Mouse (Mus musculus): ENCODE measurements around the gene Ifnk. TPM values are rescaled to one million over a fixed set of nuclear protein-coding genes. Genes with fewer than 3 reads are reported as not detected.

Gene Ifnk
- total and polyA plus RNA-seq, 3 experiments: not detected

- Histone ChIP-seq H3K27me3 (replicated peaks) (no peaks in the 10 kb centered on the region), H3K4me1 (ENCODE audit: control insufficient read depth in 1 of 2, insufficient read depth in 2 of 2) (peaks cover 5 to 21% of the 10 kb centered on the region in 2 experiments; a peak in 3 of 4 replicates), H3K79me2 (replicated peaks; ENCODE audit: control insufficient read depth, extremely low read depth, insufficient read depth, poor library complexity, severe bottlenecking) (no peaks in the 10 kb centered on the region), H3K36me3 (replicated peaks in 1 of 2; ENCODE audit: control insufficient read depth in 1 of 2, insufficient read depth in 1 of 2, low read length in 1 of 2) (no peaks in the 10 kb centered on the region), H3K4me2 (ENCODE audit: insufficient read depth, low read depth, poor library complexity, severe bottlenecking) (no peak overlapping the region), H3K9ac (ENCODE audit: insufficient read depth, low read depth) (no peak overlapping the region), H3K9me3 (replicated peaks; ENCODE audit: low read length) (no peaks in the 10 kb centered on the region), H3K4me3 (replicated peaks in 1 of 3; ENCODE audit: low read depth in 2 of 3, low read length in 2 of 3, poor library complexity in 1 of 3) (no peak overlapping the region), H3K27ac (ENCODE audit: insufficient read depth, low read depth) (no peak overlapping the region)
- dilution Hi-C loops (cut with MboI; ENCODE audit: extremely low pct_ligation_motif_present, extremely low pct_unique_long_range_greater_than_20kb, low sequenced_read_pairs): no loop called here
- no peak for DNase-seq (ENCODE audit: extremely low read depth)
- TF ChIP-seq ZNF384 (IDR thresholded peaks at IDR 0.05; ENCODE audit: low read depth, low read length) (no peak), ELF1 (IDR thresholded peaks at IDR 0.05; ENCODE audit: low read depth, low read length) (no peak), MAX (IDR thresholded peaks at IDR 0.05; ENCODE audit: low read length) (no peak), MAZ (IDR thresholded peaks at IDR 0.05; ENCODE audit: low read depth, low read length) (no peak), ETS1 (conservative IDR thresholded peaks at IDR 0.05; ENCODE audit: low read depth, low read length) (no peak), ZMIZ1 (IDR thresholded peaks at IDR 0.05; ENCODE audit: low read depth, low read length) (no peak), USF1 (IDR thresholded peaks at IDR 0.05; ENCODE audit: low read depth, low read length) (no peak), CHD2 (IDR thresholded peaks at IDR 0.05; ENCODE audit: low read length) (no peak), JUND (conservative IDR thresholded peaks at IDR 0.05; ENCODE audit: low read depth, low read length) (no peak), SMC3 (IDR thresholded peaks at IDR 0.05; ENCODE audit: low read depth, low read length) (no peak), NELFE (IDR thresholded peaks at IDR 0.05; ENCODE audit: low read depth, low read length) (no peak), BHLHE40 (IDR thresholded peaks at IDR 0.05; ENCODE audit: low read depth, low read length) (no peak), GABPA (IDR thresholded peaks at IDR 0.05; ENCODE audit: insufficient replicate concordance, low read depth, low read length) (no peak), MXI1 (IDR thresholded peaks at IDR 0.05; ENCODE audit: low read depth, low read length) (no peak), RCOR1 (conservative IDR thresholded peaks at IDR 0.05; ENCODE audit: low read depth, low read length) (no peak), JUN (IDR thresholded peaks at IDR 0.05; ENCODE audit: insufficient read depth, low read depth, low read length) (no peak), MAFK (IDR thresholded peaks at IDR 0.05; ENCODE audit: insufficient replicate concordance, low read length) (no peak), CHD1 (IDR thresholded peaks at IDR 0.05; ENCODE audit: low read depth, low read length) (no peak)
- in situ Hi-C loops (cut with MboI; ENCODE audit: low pct_ligation_motif_present, low pct_unique_long_range_greater_than_20kb, low sequenced_read_pairs): no loop called here
These were observed 17.8 kb downstream of the Ifnk start for GRCm38 (mm10) chr4:35169571-35170125.

- TF ChIP-seq POLR2A (IDR thresholded peaks at IDR 0.05; ENCODE audit: low read depth, low read length) (no peak), ZKSCAN1 (IDR thresholded peaks at IDR 0.05; ENCODE audit: borderline replicate concordance, low read depth, low read length) (no peak), MYC (IDR thresholded peaks at IDR 0.05; ENCODE audit: low read depth, low read length) (no peak), USF1 (IDR thresholded peaks at IDR 0.05; ENCODE audit: low read depth, low read length) (no peak), TBP (conservative IDR thresholded peaks at IDR 0.05; ENCODE audit: low read depth, low read length) (no peak), EP300 (IDR thresholded peaks at IDR 0.05; ENCODE audit: low read length) (no peak), NELFE (IDR thresholded peaks at IDR 0.05; ENCODE audit: low read depth, low read length) (no peak), KAT2A (IDR thresholded peaks at IDR 0.05; ENCODE audit: insufficient replicate concordance, low read length) (no peak), CHD2 (IDR thresholded peaks at IDR 0.05; ENCODE audit: low read length) (no peak), NRF1 (IDR thresholded peaks at IDR 0.05; ENCODE audit: low read depth, low read length) (no peak), E2F4 (IDR thresholded peaks at IDR 0.05; ENCODE audit: insufficient replicate concordance, low read depth, low read length) (no peak), PAX5 (IDR thresholded peaks at IDR 0.05; ENCODE audit: low read length) (no peak), ELF1 (IDR thresholded peaks at IDR 0.05; ENCODE audit: low read depth, low read length) (no peak), SIN3A (IDR thresholded peaks at IDR 0.05; ENCODE audit: low read length) (no peak), JUND (conservative IDR thresholded peaks at IDR 0.05; ENCODE audit: low read depth, low read length) (no peak)
- dilution Hi-C loops (cut with MboI; ENCODE audit: extremely low pct_ligation_motif_present, extremely low pct_unique_long_range_greater_than_20kb, low sequenced_read_pairs): no loop called here
- H3K4me3 ChIP-seq (replicated peaks in 1 of 3; ENCODE audit: low read depth in 2 of 3, low read length in 2 of 3, poor library complexity in 1 of 3): no peak overlapping the region
- in situ Hi-C loops (cut with MboI; ENCODE audit: low pct_ligation_motif_present, low pct_unique_long_range_greater_than_20kb, low sequenced_read_pairs): no loop called here
- no peaks in the 10 kb centered on the region for H3K9me3 ChIP-seq (replicated peaks; ENCODE audit: low read length)
- H3K4me1 ChIP-seq (ENCODE audit: control insufficient read depth in 1 of 2, insufficient read depth in 2 of 2): peaks cover 0 to 4% of the 10 kb centered on the region in 2 experiments; a peak in 1 of 4 replicates
- H3K9ac ChIP-seq (ENCODE audit: insufficient read depth, low read depth): no peak overlapping the region
- H3K79me2 ChIP-seq (replicated peaks; ENCODE audit: control insufficient read depth, extremely low read depth, insufficient read depth, poor library complexity, severe bottlenecking): no peaks in the 10 kb centered on the region
- no peaks in the 10 kb centered on the region for H3K36me3 ChIP-seq (replicated peaks in 1 of 2; ENCODE audit: control insufficient read depth in 1 of 2, insufficient read depth in 1 of 2, low read length in 1 of 2)
- H3K27me3 ChIP-seq (replicated peaks): no peaks in the 10 kb centered on the region
- H3K27ac ChIP-seq (ENCODE audit: insufficient read depth, low read depth): no peak overlapping the region
- no peak overlapping the region for H3K4me2 ChIP-seq (ENCODE audit: insufficient read depth, low read depth, poor library complexity, severe bottlenecking)
- no peak for DNase-seq (ENCODE audit: extremely low read depth)
These were observed 20.6 kb downstream of the Ifnk start for GRCm38 (mm10) chr4:35172471-35172870.

All from CH12.LX (cell line).